Comparison of ENCODE assay signal across 8 mouse cellular contexts in genomic region chr7:74012858-74013600, GRCm38 (mm10). TPM values are rescaled to one million over a fixed set of nuclear protein-coding genes. Genes with fewer than 3 reads are reported as not detected.
DNase-seq lines count a peak whose midpoint lies in the region; ATAC-seq and TF ChIP-seq lines count a peak whose summit lies in the region.

No protein-coding gene starts in this region.

- peak overlapping the region; percentile 97 for H3K4me2 ChIP-seq in heart, embryonic 16.5 days (ENCODE audit: low read depth, low read length)
- H3K4me2 ChIP-seq in liver, embryonic 13.5 days: peak overlapping the region; percentile 66

- peak; percentile 19 for DNase-seq in ovary, postnatal 36 days (ENCODE audit: low spot score)
- no peak for DNase-seq in ovary, adult 18-20 months (ENCODE audit: low spot score)
- DNase-seq in embryonic facial prominence, embryonic 10.5 days (ENCODE audit: low spot score): no peak
- DNase-seq in liver, embryonic 13.5 days: no peak
- DNase-seq in urinary bladder, postnatal 10 days (ENCODE audit: low spot score): no peak
- no peak for DNase-seq in thymus, postnatal 0 days (ENCODE audit: low spot score)

- no peak for TF ChIP-seq POLR2A in small intestine, adult 2 months (IDR thresholded peaks at IDR 0.05; ENCODE audit: low read depth, low read length)

- no peak for TF ChIP-seq CTCF in small intestine, adult 2 months (IDR thresholded peaks at IDR 0.05; ENCODE audit: extremely low read depth, insufficient read length, insufficient replicate concordance, low read depth, low read length)

- H3K36me3 ChIP-seq in embryonic facial prominence, embryonic 10.5 days (replicated peaks): no peaks in the 10 kb centered on the region
- no peaks in the 10 kb centered on the region for H3K36me3 ChIP-seq in heart, embryonic 16.5 days (ENCODE audit: control insufficient read depth, insufficient read depth)
- no peaks in the 10 kb centered on the region for H3K36me3 ChIP-seq in liver, embryonic 13.5 days
- no peaks in the 10 kb centered on the region for H3K36me3 ChIP-seq in small intestine, adult 2 months (ENCODE audit: control insufficient read depth, insufficient read depth, low read length)

- H3K4me3 ChIP-seq in embryonic facial prominence, embryonic 10.5 days: peak overlapping the region; percentile 87
- peak overlapping the region; percentile 77 for H3K4me3 ChIP-seq in heart, embryonic 16.5 days (ENCODE audit: low read length)
- peak overlapping the region; percentile 51 for H3K4me3 ChIP-seq in liver, embryonic 13.5 days (replicated peaks)
- peak overlapping the region; percentile 58 for H3K4me3 ChIP-seq in small intestine, adult 2 months (ENCODE audit: low read depth, low read length)

- H3K27me3 ChIP-seq in embryonic facial prominence, embryonic 10.5 days (replicated peaks; ENCODE audit: low read depth, poor library complexity, severe bottlenecking): peaks cover 42% of the 10 kb centered on the region
- peaks cover 41% of the 10 kb centered on the region for H3K27me3 ChIP-seq in heart, embryonic 16.5 days (ENCODE audit: control insufficient read depth, insufficient read depth, low read length)
- peaks cover 48% of the 10 kb centered on the region for H3K27me3 ChIP-seq in liver, embryonic 13.5 days
- H3K27me3 ChIP-seq in small intestine, adult 2 months (ENCODE audit: control insufficient read depth, insufficient read depth, low read length): peaks cover 19% of the 10 kb centered on the region

- H3K9me3 ChIP-seq in embryonic facial prominence, embryonic 10.5 days: no peaks in the 10 kb centered on the region
- H3K9me3 ChIP-seq in heart, embryonic 16.5 days (replicated peaks; ENCODE audit: control insufficient read depth, low read length): no peaks in the 10 kb centered on the region
- no peaks in the 10 kb centered on the region for H3K9me3 ChIP-seq in liver, embryonic 13.5 days (replicated peaks)

- peak overlapping the region; percentile 94 for H3K27ac ChIP-seq in embryonic facial prominence, embryonic 10.5 days (replicated peaks)
- no peak overlapping the region for H3K27ac ChIP-seq in heart, embryonic 16.5 days (ENCODE audit: low read length)
- H3K27ac ChIP-seq in liver, embryonic 13.5 days: no peak overlapping the region
- H3K27ac ChIP-seq in small intestine, adult 2 months (ENCODE audit: insufficient read depth, low read depth, low read length): no peak overlapping the region

- peak; percentile 64; the same call in 1 of the 2 replicates for ATAC-seq in heart, embryonic 16.5 days (replicated peaks; ENCODE audit: extremely low read depth, insufficient read depth, low FRiP score)
- ATAC-seq in liver, embryonic 13.5 days (ENCODE audit: low read depth): no peak

- peak overlapping the region; percentile 75 for H3K9ac ChIP-seq in heart, embryonic 16.5 days (ENCODE audit: low read length)
- H3K9ac ChIP-seq in liver, embryonic 13.5 days: no peak overlapping the region

- WGBS in embryonic facial prominence, embryonic 10.5 days: under 1% methylated on average over 69 of the region's 70 CpGs
- WGBS in heart, embryonic 16.5 days: under 1% methylated on average over 54 of the region's 70 CpGs
- WGBS in liver, embryonic 13.5 days (ENCODE audit: insufficient replicate concordance): under 1% methylated on average over 67 of the region's 70 CpGs
- WGBS in small intestine, adult 2 months: 2% methylated on average over 70 of the region's 70 CpGs

- H3K4me1 ChIP-seq in embryonic facial prominence, embryonic 10.5 days: peaks cover 36% of the 10 kb centered on the region
- peaks cover 8% of the 10 kb centered on the region; the same call in 1 of the 2 replicates for H3K4me1 ChIP-seq in heart, embryonic 16.5 days (ENCODE audit: control insufficient read depth, insufficient read depth, low read length)
- peaks cover 7% of the 10 kb centered on the region for H3K4me1 ChIP-seq in liver, embryonic 13.5 days (replicated peaks)
- peaks cover 4% of the 10 kb centered on the region; the same call in 1 of the 2 replicates for H3K4me1 ChIP-seq in small intestine, adult 2 months (ENCODE audit: control insufficient read depth, insufficient read depth, insufficient read length, low read length)

RNA-seq across cellular contexts. Expression of gene St8sia2, which starts 0.5 kb away (rescaled TPM):
- polyA plus RNA-seq in embryonic facial prominence, embryonic 10.5 days (2016; fragmentation: Nextera tagmentation; extraction: Ambion mirVana): 13.5 and 14.7 TPM in 2 replicates
- polyA plus RNA-seq in heart, embryonic 16.5 days (2015; fragmentation: Nextera tagmentation; extraction: Ambion mirVana): 1.2 and 1.3 TPM in 2 replicates
- 0.10 and 0.21 TPM in 2 replicates for polyA plus RNA-seq in liver, embryonic 13.5 days (2015; fragmentation: Nextera tagmentation; extraction: Ambion mirVana)
- 0.18 and 0.39 TPM in 2 replicates for polyA plus RNA-seq in small intestine, adult 2 months (2012; rRNA removed)
- polyA plus RNA-seq in thymus, postnatal 0 days (2015; fragmentation: Nextera tagmentation; extraction: Ambion mirVana): 0.68 and 0.69 TPM in 2 replicates
